Mouse (Mus musculus): ENCODE measurements around the gene Zfhx3.

Zfhx3 gene

GRCm38 (mm10) chr8:108829305-108829717, 886.9 kb downstream of the Zfhx3 start:
- DNase-seq (ENCODE audit: extremely low spot score, low read depth, low spot score): no peak

GRCm38 (mm10) chr8:108835143-108835542, 892.7 kb downstream of the Zfhx3 start:
- no peak for DNase-seq (ENCODE audit: extremely low spot score, low read depth, low spot score)

DNA sequence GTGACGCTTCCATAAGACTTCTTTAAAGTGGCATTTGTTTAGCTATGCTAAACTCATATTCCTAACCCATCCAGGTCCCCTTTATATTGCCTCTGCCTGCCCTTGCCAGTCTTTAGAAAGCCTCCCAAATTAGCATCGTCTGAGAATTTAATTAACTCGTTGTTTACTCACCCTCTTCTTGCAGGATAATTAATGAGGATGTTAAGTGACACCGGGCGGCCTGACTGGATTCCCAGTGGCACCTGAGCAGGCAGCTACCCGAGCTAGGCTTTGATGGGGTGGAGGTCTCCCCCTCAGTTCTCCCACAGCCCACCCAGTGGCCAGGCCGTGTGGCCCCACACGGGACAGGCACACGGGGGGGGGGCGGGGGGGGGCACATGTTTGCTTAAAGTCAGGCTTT, 895.3 kb downstream of the Zfhx3 start:
- DNase-seq (ENCODE audit: extremely low spot score, low read depth, low spot score): no peak

- no peak for DNase-seq (ENCODE audit: extremely low spot score, low read depth, low spot score)
Observed at GRCm38 (mm10) chr8:108838761-108839160, 896.3 kb downstream of the Zfhx3 start.

GRCm38 (mm10) chr8:108842307-108842706, 899.9 kb downstream of the Zfhx3 start:
- no peak for DNase-seq (ENCODE audit: extremely low spot score, low read depth, low spot score)

GRCm38 (mm10) chr8:108846174-108846573, 903.7 kb downstream of the Zfhx3 start:
- DNase-seq (ENCODE audit: extremely low spot score, low read depth, low spot score): no peak

- no peak for DNase-seq (ENCODE audit: extremely low spot score, low read depth, low spot score)
Observed at GRCm38 (mm10) chr8:108846827-108847226, 904.4 kb downstream of the Zfhx3 start.

DNA sequence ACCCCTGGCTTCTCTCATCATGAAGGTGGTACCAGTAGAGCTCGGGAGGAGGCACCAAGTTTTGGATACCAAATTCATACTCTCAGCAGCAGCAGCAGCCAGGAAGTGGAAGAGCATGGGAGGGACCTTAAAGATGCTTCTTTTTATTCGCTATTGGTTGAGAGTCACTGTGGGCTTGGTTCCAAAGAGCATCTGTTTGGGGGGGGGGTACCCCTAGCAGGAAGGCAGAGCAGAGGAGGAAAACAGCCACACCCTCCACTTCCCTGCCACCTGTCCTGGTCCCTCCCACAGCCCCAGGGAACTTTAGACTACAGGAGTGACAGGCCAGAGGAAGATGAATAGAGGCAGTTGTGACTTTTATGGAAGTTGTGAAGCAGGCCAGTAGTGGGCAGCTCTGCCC, 904.9 kb downstream of the Zfhx3 start:
- no peak for DNase-seq (ENCODE audit: extremely low spot score, low read depth, low spot score)

GRCm38 (mm10) chr8:108848484-108848883, 906.0 kb downstream of the Zfhx3 start:
- DNase-seq (ENCODE audit: extremely low spot score, low read depth, low spot score): no peak

GRCm38 (mm10) chr8:108853028-108853427, 910.6 kb downstream of the Zfhx3 start:
- no peak for DNase-seq (ENCODE audit: extremely low spot score, low read depth, low spot score)

- DNase-seq (ENCODE audit: extremely low spot score, low read depth, low spot score): no peak
Observed at GRCm38 (mm10) chr8:108854444-108855102, 912.1 kb downstream of the Zfhx3 start.

DNA sequence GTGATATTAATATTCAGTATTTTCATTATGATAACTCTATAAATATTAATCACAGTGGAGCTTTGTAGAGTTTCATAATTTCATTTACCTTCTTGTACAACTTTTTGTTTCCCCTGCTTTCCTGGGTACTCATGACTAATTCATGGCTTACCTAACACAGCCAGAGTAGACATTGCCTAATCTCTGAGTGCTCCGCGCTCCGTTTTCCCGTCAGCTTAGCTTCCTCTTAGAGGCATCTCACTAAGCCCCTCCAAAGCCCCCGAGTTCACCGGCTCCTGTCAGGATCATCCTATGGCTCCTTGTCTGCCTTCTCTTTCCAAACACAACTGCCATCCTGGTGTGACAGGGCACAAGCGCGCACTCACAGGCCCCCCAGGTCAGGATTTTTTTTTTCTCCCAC, 916.6 kb downstream of the Zfhx3 start:
- DNase-seq (ENCODE audit: extremely low spot score, low read depth, low spot score): no peak

- no peak for DNase-seq (ENCODE audit: extremely low spot score, low read depth, low spot score)
Observed at GRCm38 (mm10) chr8:108859983-108860382, 917.5 kb downstream of the Zfhx3 start.

- no peak for DNase-seq (ENCODE audit: extremely low spot score, low read depth, low spot score)
Observed at GRCm38 (mm10) chr8:108863440-108863839, 921.0 kb downstream of the Zfhx3 start.

- no peak for DNase-seq (ENCODE audit: extremely low spot score, low read depth, low spot score)
Observed at GRCm38 (mm10) chr8:108866430-108866829, 924.0 kb downstream of the Zfhx3 start.

- no peak for DNase-seq (ENCODE audit: extremely low spot score, low read depth, low spot score)
Observed at GRCm38 (mm10) chr8:108867482-108868258, 925.2 kb downstream of the Zfhx3 start.

DNA sequence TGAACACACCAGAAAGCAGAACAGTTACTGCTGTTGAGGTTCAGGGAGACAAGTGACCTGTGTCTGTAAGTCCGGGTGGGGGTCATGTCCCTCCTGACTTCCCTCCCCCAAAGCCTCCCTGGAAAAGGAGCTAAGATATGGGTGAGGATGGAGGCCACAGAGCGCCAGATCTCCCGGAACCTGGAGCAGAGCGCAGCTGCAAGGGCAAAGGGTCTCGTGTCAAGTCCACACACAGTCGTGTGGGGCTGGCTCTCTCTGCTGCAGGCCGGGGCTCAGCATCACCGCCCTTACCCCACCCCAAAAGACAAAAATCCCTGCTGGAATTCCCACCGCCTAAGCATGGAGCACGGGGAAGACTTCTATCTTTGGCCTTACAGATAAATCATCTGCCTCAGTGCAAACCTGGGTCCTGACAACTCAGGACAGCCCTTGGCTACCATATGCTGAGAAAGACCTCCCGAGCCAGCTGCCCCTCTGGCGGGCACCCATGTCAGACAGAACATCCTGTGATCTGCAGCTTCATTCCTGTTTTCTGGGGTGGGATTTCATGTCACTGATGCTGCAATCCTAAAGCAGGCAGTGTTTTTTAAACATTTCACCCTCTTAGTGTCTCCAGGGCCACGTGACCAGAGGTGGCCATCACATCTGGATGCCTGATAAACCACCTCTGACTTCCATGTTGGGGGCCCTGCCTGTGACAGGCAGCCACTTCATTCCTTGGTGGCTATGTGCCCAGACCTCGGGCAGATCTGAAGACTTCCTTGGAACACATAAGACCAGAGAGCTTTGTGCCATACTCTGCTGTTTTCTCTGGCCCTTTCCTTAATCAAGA, 926.0 kb downstream of the Zfhx3 start:
- no peak for DNase-seq (ENCODE audit: extremely low spot score, low read depth, low spot score)

DNA sequence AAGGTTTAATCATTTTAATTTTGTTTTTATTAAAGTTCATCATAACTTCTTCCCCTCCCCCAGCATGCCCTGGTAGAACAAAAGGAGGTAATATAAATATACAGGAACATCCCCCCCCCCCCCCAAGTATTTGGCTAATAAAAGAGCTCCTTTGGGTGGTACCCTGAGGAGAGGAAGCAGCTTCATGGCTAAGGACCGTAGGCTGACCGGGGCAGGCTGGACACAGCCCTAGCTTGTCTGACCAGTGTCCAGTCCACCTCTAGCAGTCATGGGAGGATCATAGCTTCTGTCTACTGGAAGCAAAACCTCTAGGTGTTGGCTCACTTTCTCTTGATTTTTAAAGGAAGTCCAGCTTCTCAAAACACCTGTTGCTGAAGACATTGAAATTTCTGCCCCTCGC, 927.0 kb downstream of the Zfhx3 start:
- DNase-seq (ENCODE audit: extremely low spot score, low read depth, low spot score): no peak

GRCm38 (mm10) chr8:108869935-108870334, 927.5 kb downstream of the Zfhx3 start:
- no peak for DNase-seq (ENCODE audit: extremely low spot score, low read depth, low spot score)

GRCm38 (mm10) chr8:108870371-108870770, 927.9 kb downstream of the Zfhx3 start:
- no peak for DNase-seq (ENCODE audit: extremely low spot score, low read depth, low spot score)

DNA sequence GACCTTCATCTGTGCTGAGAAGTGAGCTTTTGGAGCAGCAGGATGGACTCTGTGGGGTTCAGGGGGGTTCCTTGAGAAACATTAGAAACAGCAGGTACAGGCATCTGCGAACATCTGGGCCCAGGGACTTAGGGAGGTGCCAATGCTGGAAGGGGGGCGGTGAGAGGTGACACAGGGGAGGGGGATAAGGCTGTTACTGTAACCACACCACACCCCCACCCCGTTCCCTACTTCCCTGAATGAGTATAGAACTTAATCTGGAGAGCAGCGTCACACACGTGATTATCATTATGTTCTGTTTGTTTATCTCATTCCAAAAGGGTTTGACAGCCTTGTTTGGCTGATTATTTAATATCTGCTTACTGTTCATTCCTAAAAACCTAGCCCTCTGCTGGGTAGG, 933.3 kb downstream of the Zfhx3 start:
- no peak for DNase-seq (ENCODE audit: extremely low spot score, low read depth, low spot score)

- DNase-seq (ENCODE audit: extremely low spot score, low read depth, low spot score): no peak
Observed at GRCm38 (mm10) chr8:108880101-108880500, 937.7 kb downstream of the Zfhx3 start.
